Mouse (Mus musculus) urinary bladder, postnatal 14 days (tissue): ENCODE results near the gene Setd5.
A peak's percentile ranks its signal among the peaks of the same experiment; 100 is the strongest.

ENCODE experiments used
- DNase-seq: peaks from one replicate; pipeline ENCODE4 v3.0.0; 2021; ENCODE audit warnings: low spot score

Setd5 gene

GRCm38 (mm10) chr6:113076686-113077516, at the start of gene Setd5:
TSS of gene Setd5 (plus strand) at chr6:113077365.
- DNase-seq, result peak; percentile 98

GRCm38 (mm10) chr6:113027446-113027845, 49.7 kb upstream of the Setd5 start:
- DNase-seq, result no peak

- DNase-seq, result no peak
Measured at GRCm38 (mm10) chr6:113029006-113029405, 48.2 kb upstream of the Setd5 start.

DNA sequence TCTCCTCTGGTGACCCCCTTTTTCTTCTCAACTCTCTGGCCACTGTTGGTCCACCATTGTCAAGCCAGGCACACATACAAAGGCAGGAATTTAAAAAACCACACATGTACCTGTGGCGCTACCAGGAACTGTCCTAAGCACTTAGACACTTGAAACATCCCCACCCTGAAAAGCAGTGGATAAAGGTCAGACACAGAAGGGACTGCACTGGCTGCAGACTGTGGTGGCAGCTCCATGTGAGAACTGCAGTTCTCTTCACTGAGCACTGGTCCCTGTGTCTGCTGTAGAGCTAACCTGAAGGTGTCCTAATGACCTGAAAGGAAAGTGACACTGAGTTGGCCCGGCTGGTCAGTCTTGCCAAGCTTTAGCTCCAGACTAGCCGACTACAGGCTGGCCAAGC, 46.6 kb upstream of the Setd5 start:
- no peak for DNase-seq

- peak; percentile 18 for DNase-seq
Measured at GRCm38 (mm10) chr6:113030970-113031660, 46.0 kb upstream of the Setd5 start.

- no peak for DNase-seq
Measured at GRCm38 (mm10) chr6:113032121-113032520, 45.0 kb upstream of the Setd5 start.

- DNase-seq, result no peak
Measured at GRCm38 (mm10) chr6:113033185-113033584, 44.0 kb upstream of the Setd5 start.

DNA sequence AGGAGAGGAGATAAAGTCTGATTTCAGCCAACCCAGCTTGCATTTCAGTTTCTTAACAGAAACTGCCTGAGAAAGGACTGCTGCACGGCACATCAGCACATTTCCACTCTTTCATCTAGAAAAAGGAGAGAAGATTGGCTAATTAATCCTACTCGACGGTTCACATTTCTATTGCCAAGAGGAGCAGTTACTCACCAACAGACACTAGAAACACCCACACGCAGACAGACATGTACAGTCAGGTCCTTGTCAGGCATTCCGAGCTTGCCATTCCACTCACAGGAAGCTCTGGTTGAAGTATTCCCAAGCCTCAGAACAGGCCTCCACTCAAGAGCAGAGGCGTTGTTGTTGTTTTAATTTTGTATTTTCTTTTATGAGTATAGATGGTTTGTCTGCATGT, 42.7 kb upstream of the Setd5 start:
- no peak for DNase-seq

DNA sequence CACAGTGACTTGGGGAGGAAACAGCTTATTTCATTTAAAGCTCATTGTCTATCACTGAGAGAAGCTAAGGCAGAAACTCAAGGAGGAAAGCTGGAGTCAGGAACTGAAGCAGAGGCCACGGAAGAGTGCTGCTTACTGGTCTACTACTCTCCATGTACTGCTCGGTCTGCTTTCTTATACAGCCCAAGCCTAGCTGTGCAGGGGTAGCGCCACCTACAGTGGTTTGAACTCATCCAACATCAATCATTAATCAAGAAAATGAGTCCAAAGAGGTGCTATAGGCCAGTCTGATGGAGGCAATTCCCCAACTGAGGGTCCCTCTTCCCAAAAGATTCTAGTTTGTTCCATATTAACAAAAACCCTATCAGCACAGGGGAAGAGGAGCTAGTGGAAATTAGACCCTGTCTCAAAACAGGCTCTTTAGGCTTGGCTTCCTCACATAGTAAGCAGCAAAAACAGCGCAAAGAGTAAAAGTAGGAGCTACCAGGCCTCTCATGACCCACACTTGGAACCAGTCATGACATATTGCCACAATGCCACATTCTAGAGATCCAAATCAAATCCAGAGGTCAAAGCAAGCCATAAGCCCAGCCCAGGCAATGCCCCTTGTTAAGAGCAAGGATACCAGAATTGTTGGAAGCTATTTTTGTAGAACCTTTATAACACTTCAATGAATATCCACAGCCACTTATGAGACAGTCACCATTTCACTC, 40.5 kb upstream of the Setd5 start:
- no peak for DNase-seq

DNA sequence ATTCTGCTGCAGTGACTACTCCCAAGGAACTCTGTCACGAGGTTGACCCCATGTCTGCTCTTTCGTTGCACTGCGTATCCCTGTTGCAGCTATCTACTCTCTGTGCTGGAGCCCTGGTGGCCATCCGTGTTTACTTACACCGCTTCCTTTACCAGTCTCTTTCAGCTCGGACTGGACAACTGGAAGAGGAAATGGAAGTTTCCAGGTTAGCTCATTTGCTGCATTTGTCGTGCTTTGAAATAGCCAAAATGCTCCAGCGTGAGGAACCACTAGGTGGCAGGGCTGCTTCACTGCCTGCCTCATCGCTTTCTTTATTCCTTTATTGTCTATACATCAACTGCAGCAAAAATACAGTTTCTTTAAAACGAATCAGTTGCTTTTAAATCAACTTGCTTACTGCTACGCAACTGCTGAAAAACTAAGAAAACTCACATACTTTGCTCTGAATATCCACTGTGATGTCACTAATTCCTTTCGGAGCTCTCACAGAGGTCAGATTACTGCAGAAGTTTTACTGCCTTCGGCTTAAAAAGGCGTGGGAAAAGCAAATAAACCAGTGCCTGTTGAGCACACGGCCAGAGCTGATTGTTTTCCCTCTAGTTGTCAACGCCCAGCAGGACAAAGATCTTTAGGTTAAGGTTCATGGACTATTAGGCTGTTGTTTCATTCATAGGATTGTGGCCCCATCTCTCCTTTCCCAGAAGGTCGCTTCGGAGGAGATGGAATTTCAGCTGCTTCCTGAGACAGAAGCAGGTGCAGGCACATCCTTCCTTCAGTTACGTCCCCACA, 39.0 kb upstream of the Setd5 start:
- peak; percentile 65 for DNase-seq

DNA sequence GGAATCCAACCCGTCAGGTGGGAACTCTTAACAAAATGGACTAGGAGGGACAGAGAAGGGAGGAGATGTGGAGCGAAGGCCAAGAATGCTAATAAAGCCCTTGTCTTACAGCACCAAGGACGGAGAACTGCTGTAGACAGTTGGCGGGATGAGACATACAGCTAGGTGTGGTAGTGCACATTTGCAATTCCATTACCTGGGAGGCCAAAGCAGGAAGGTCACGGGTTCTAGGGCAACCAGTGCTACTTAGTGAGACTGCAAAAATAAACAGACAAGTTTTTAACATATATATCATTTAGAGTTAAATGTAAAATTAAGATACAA, 38.5 kb upstream of the Setd5 start:
- DNase-seq, result peak; percentile 29

DNA sequence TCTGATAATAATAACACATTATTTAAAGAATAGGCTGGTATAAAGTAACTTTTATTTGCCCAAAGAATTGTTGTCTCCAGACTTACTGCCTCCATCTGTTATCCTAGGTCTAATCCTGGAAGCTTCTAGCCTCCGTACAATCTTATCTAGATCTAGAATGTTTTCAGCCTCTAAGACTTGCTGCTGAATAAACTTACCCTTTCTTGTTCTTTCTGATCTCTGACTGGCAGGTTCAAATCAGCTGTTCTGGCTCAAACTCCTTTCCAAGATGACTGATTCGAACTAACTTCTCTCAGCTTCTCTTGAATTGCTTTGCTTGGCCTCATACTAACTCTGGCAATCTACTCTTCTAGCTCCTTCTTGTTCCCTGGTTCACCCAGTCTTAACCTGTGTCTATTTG, 36.8 kb upstream of the Setd5 start:
- no peak for DNase-seq

GRCm38 (mm10) chr6:113041215-113041990, 35.8 kb upstream of the Setd5 start:
- DNase-seq, result no peak

DNA sequence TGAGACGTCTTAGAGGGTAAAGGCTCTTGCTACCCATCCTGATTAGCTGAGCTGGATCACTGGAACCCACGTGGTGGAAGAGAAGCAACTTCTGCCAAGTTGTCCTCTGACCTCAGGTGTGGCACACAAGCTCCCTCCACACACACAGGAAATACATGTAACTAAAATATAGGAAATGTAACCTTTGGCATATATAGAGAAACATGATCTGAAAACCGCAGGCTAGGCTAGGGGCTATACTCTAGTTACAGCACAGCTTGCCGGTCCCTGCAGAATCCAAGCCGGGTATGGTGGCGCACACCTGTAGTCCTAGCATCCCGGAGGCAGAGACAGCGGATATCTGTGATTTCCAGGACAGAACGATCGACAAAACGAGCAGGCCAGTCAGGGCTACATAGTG, 31.6 kb upstream of the Setd5 start:
- peak; percentile 13 for DNase-seq

DNA sequence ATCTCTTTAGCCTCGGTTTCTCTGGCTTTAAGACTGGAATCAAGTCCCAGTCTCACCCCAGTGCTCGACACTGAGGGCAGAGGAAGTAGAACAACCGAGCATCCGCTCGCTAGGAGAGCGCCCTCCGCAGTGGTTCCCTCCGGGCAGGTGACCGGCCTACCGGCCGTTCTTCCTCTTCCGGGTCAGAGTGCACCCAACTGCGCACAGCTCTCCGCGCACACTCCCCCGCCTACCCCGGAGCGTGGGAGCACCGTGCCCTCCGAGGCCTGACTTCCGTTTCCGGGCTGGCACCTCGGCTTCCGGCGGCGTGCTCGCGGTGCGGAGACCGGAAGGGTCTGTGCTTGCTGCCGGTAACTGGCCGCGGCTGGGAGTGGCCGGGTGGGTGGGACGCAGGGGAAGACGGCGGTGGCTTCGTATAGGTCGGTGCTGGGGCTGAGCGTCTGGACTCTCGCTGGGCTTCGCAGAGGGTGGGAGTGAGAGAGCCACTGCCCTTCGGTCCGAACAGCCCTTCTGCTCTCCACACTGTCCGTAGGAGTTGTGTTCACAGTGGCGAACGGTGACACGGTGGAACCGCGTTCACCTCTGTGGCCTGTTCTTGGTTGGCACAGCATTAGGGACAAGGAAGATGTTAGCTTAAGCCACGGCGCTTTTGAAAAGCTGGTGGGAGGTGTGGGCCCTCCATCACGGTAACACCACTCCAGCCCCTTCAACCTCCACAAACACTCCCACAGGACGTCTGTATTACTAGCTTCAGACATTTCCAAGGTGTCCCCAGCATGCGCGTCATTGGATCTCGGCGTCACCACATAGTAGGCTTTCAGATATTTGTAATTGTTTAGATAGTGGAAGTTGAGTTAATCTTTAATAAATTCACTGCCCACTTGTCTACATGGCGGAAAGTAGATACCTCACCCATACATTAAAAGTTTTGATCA, 30.9 kb upstream of the Setd5 start, which contains the start of gene Thumpd3:
Gene Thumpd3, plus strand, starts transcription at position 185 of the 935 bp plus-strand sequence.
- DNase-seq, result peak; percentile 97

DNA sequence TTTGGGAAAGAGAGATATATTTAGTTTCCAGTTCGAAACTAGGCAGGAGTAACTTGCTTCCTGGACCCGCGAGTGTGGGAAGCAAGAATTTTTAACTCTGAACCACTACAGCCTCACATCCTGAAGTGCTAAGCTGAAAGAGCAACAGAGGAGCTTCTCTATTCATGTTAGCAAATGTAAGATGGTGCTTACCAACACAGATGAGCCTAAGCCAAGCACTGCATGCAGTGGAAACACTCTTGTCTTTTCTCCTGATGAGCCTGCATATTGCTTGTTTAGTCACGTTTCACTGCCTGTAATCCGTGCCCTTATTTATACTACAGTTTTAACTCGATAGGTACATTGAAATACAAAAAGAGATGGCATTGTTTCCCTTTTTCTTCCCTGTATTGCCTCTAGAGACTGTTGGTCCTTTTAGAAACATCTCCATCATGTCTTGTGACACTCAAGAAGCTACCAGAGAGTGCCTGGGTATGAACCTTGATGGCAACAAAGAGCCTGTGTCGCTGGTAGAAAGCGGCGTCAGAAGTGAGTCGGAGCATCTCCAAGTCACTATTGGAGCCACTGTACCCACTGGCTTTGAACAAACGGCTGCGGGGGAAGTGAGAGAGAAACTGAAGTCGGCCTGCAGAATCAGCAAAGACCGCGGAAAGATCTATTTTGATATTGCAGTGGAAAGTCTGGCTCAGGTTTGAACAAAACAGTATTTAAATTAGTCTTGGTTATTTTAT, 30.0 kb upstream of the Setd5 start:
- DNase-seq, result no peak

- no peak for DNase-seq
Measured at GRCm38 (mm10) chr6:113048371-113048770, 28.8 kb upstream of the Setd5 start.

- DNase-seq, result no peak
Measured at GRCm38 (mm10) chr6:113049159-113049558, 28.0 kb upstream of the Setd5 start.

DNA sequence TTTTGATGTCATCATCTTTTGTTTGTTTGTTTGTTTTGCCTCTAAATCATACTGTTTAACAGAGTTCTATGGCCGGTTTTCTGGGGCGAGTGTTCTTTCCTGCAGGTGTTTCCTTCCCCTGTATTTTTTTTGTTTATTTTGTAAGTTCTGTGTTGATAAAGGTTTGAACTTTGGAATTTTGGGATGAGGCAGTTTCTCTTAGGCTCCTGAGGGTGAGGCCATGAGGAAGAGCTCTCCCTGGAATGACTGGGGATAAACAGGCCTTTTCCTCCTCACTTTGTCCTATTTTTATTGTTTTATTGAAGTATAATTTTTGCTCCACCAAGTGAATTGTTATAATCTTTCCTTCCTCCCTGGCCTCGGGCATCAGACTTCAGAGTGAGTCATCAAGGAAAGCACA, 24.2 kb upstream of the Setd5 start:
- DNase-seq, result no peak
